Mouse (Mus musculus): Measurements from ENCODE around the gene Zmiz1. TPM values are rescaled to one million over a fixed set of nuclear protein-coding genes. Genes with fewer than 3 reads are reported as not detected.

Zmiz1 gene
- polyA plus RNA-seq, 1 experiment from 2014 or later, result 66.5 TPM

DNA sequence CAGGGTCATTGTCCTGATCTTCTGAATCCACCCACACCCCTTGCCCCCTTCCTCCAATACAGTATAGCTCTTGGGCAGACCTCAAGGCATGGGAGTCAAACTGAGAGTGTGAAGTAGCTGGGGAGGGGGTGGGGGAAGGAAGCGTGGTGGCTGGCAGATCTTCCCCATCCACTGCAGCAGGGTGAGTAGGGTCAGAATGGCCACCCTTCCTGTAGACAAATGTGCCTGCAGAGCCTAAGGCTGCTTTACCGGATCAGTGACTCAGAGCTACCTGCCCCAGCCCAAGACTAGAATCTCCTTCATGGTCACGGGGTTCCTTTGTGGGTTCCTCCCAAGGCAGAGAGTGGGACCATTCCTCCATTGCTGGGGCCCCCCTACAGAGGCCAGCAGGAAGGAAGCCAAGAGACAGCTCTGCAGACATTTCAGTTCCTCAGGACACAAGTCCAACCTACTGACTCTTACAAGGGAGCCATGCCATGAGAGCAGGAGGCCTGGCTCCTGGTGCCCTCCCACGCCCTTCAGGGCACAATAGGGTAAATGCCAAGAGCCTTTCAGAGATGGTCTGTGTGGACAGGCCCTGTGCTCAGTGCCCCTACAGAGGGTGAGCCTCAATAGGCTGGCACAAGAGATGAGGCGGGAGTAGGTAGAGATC lies 169.6 kb downstream of the Zmiz1 start:
- H3K9ac ChIP-seq, result no peak overlapping the region
- WGBS, result 88% methylated on average over 5 of the region's 5 CpGs
- no peaks in the 10 kb centered on the region for H3K9me3 ChIP-seq (replicated peaks)
- peaks cover 38% of the 10 kb centered on the region for H3K36me3 ChIP-seq
- no peaks in the 10 kb centered on the region for H3K27me3 ChIP-seq
- no peak overlapping the region for H3K4me3 ChIP-seq
- no peak overlapping the region for H3K4me2 ChIP-seq (replicated peaks)
- ATAC-seq (ENCODE audit: low FRiP score), result no peak
- H3K27ac ChIP-seq, result peak overlapping the region; percentile 31; the same call in 1 of the 2 replicates
- H3K4me1 ChIP-seq, result peaks cover 57% of the 10 kb centered on the region

GRCm38 (mm10) chr14:25629866-25630606 lies 171.1 kb downstream of the Zmiz1 start:
- Histone ChIP-seq H3K4me1 (peaks cover 59% of the 10 kb centered on the region), H3K36me3 (peaks cover 33% of the 10 kb centered on the region), H3K9me3 (replicated peaks) (no peaks in the 10 kb centered on the region), H3K4me2 (replicated peaks) (no peak overlapping the region), H3K27me3 (no peaks in the 10 kb centered on the region), H3K4me3 (no peak overlapping the region), H3K9ac (no peak overlapping the region), H3K27ac (no peak overlapping the region; the same call in 1 of the 2 replicates)
- 90% methylated on average over 12 of the region's 12 CpGs for WGBS
- ATAC-seq (ENCODE audit: low FRiP score), result no peak

DNA sequence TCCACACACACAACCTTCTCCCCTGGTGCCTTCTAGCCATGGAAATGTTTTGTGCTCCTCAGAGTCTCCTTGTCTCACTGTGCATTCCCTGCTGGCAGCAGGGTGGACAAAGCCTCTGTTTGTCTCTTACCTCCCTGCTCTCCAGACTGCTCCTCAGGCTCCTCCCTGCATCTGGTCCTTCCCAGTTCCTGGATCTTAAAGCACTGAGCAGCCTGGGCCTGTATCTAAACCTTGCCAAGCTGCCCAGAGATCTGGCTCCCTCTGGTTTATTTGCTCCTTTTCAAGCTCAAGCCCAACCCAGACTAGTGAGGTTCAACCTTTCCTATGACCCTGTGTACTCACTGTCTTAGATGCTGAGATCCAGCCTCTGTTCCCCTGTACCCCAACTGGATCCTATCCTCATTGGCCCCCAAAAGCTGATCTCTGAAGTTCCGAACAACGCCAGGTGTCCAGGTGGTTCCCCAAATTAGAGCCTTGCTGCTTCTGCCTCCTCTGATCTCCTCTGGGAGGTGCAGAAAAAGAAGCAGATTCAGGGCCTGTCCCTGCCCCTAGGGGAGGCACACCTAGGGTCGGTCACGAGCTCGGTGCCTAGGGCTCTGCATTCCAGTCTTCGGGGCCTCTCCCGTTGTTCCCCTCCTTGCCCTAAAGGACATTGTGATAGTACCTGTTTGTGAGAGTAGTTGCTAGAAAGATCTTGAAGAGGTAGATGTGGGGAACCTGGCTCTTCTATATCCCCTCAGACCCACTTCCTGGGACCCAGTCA lies 171.8 kb downstream of the Zmiz1 start:
- Histone ChIP-seq H3K4me1 (peaks cover 65% of the 10 kb centered on the region), H3K27ac (no peak overlapping the region; the same call in 1 of the 2 replicates), H3K27me3 (no peaks in the 10 kb centered on the region), H3K4me2 (replicated peaks) (no peak overlapping the region), H3K4me3 (no peak overlapping the region), H3K9me3 (replicated peaks) (no peaks in the 10 kb centered on the region), H3K36me3 (peaks cover 35% of the 10 kb centered on the region), H3K9ac (no peak overlapping the region)
- no peak for ATAC-seq (ENCODE audit: low FRiP score)
- 92% methylated on average over 7 of the region's 7 CpGs for WGBS

DNA sequence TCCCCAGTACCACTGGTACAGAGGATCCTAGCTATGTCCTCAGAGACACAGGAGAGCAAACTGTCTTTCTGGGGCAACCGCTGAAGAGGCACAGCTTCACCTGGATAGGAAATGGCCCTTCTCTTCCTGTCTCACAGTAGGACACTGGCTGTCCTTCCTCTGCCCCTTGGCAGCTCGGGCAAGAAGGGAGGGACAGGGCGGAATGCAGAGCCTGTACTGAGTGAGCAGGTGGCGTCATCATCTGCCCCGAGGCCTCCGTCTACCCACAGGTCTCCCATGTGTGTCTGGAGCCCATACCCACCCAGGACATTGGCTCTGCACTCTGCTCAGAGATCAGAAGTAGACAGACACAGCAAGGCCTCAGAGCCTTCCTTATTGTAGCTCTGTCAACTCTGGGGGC lies 172.5 kb downstream of the Zmiz1 start:
- Histone ChIP-seq H3K9ac (no peak overlapping the region), H3K27ac (0 out of 2 replicates have a peak overlapping the region, but pooled peaks have one; percentile 23), H3K27me3 (no peaks in the 10 kb centered on the region), H3K4me3 (no peak overlapping the region), H3K4me2 (replicated peaks) (no peak overlapping the region), H3K9me3 (replicated peaks) (no peaks in the 10 kb centered on the region), H3K36me3 (peaks cover 38% of the 10 kb centered on the region), H3K4me1 (peaks cover 70% of the 10 kb centered on the region)
- no peak for ATAC-seq (ENCODE audit: low FRiP score)
- WGBS, result 92% methylated on average over 6 of the region's 6 CpGs

DNA sequence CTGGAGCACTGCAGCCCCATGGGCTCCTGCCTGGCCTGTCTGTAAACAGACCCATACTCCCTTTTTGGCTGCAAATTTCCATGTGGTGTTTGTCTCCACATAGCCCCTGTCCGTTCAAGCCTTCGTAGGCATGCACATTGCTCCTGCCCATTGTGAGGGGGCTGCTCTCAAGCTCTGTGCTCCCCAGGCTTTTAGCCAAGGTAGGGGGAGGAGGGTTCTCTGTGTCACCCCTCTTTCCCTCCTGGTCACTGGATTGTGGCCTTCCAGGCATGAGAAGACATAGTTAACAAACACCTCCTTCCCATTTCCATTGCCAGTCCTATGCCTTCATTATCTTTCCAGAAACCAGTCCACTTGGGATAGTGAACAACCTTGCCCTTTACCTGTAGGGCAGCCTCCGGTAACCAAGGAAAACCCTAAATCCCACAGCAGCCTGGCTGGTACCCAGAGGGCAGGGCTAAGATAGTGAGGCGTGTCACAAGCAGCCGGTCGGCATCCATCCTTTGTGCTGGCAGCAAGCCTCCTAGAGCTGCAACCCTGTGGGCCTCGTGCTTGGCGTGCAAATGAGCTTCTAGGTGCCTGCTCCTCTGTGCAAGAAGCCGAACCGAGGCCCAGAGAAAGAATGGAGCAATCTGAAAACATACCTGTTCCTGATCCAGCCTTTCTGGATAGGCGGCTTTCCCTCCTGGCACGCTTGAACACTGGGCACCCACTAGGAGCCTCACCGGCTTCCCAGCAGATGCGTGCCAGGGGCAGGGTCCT lies 174.7 kb downstream of the Zmiz1 start:
- peaks cover 53% of the 10 kb centered on the region for H3K36me3 ChIP-seq
- no peak overlapping the region for H3K4me2 ChIP-seq (replicated peaks)

GRCm38 (mm10) chr14:25634328-25634727 lies 175.3 kb downstream of the Zmiz1 start:
- H3K4me2 ChIP-seq (replicated peaks), result no peak overlapping the region
- WGBS, result 83% methylated on average over 9 of the region's 9 CpGs
- no peak overlapping the region for H3K4me3 ChIP-seq
- H3K27me3 ChIP-seq, result no peaks in the 10 kb centered on the region
- peak overlapping the region; percentile 73 for H3K27ac ChIP-seq
- H3K9me3 ChIP-seq (replicated peaks), result no peaks in the 10 kb centered on the region
- ATAC-seq (ENCODE audit: low FRiP score), result no peak
- peaks cover 67% of the 10 kb centered on the region for H3K4me1 ChIP-seq
- H3K36me3 ChIP-seq, result peaks cover 54% of the 10 kb centered on the region
- H3K9ac ChIP-seq, result no peak overlapping the region

More for the DNA sequence above, 174.7 kb downstream of the Zmiz1 start:
- H3K4me3 ChIP-seq, result no peak overlapping the region
- H3K27me3 ChIP-seq, result no peaks in the 10 kb centered on the region
- WGBS, result 72% methylated on average over 14 of the region's 14 CpGs
- peaks cover 67% of the 10 kb centered on the region for H3K4me1 ChIP-seq
- H3K9me3 ChIP-seq (replicated peaks), result no peaks in the 10 kb centered on the region
- peak overlapping the region; percentile 73 for H3K27ac ChIP-seq
- H3K9ac ChIP-seq, result no peak overlapping the region
- no peak for ATAC-seq (ENCODE audit: low FRiP score)

DNA sequence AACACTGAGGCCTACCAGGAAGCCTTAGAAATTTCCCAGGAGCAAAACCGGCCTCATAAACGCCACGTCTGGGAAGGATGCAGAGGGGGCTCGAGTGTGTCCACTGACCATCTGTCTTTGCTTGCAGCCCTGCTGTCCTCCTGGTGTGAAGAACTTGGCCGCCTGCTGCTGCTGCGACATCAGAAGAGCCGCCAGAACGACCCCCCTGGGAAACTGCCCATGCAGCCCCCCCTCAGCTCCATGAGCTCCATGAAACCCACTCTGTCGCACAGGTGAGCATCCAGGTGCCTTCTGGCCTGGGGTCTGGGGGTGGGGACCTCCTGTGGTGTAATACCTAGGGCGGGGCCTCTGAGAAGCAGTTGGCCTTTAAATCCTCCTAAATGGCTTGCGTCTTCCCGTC lies 176.8 kb downstream of the Zmiz1 start:
- H3K9ac ChIP-seq, result no peak overlapping the region
- peaks cover 53% of the 10 kb centered on the region for H3K36me3 ChIP-seq
- peak overlapping the region; percentile 75 for H3K27ac ChIP-seq
- H3K4me2 ChIP-seq (replicated peaks), result no peak overlapping the region
- no peak for ATAC-seq (ENCODE audit: low FRiP score)
- no peaks in the 10 kb centered on the region for H3K9me3 ChIP-seq (replicated peaks)
- H3K4me1 ChIP-seq, result peaks cover 66% of the 10 kb centered on the region
- H3K4me3 ChIP-seq, result no peak overlapping the region
- no peaks in the 10 kb centered on the region for H3K27me3 ChIP-seq
- 69% methylated on average over 12 of the region's 12 CpGs for WGBS

- peak overlapping the region; percentile 75 for H3K27ac ChIP-seq
- 40% methylated on average over 7 of the region's 7 CpGs for WGBS
Observed at GRCm38 (mm10) chr14:25636297-25636696, 177.3 kb downstream of the Zmiz1 start.

DNA sequence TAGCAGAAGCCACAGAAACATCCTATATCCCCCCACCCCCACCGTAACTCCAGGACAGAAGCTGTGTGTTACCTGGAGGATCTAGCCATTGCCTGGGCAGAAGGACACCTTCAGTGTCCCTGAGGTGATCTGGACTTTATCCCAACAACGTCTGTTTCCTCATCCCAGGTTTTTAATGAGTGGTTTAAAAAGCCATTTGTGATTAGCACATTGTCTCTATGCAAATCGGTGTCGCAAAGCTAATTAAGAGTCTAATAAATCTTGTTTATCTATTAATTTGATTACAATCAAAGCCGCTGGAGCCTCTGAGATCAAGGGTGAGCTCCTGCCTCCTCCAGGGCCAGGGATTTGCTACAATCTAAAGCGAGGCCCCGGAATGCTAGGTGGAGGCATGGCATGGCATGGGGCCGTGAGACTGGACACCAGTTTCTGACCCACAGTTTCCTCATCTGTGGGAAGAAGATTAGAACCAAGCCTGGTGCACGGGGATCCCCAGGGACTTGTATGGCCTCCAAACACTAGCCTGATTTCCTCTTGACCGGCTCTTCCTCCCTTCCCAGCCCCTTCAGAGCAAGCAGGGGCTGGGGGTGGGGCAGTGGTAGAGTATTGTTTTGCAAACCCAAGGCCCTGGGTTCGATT lies 180.3 kb downstream of the Zmiz1 start:
- ATAC-seq (ENCODE audit: low FRiP score), result no peak
- peaks cover 67% of the 10 kb centered on the region for H3K36me3 ChIP-seq
- no peaks in the 10 kb centered on the region for H3K9me3 ChIP-seq (replicated peaks)
- H3K27me3 ChIP-seq, result no peaks in the 10 kb centered on the region
- no peak overlapping the region for H3K9ac ChIP-seq
- H3K4me3 ChIP-seq, result no peak overlapping the region
- no peak overlapping the region; the same call in 1 of the 2 replicates for H3K27ac ChIP-seq
- peaks cover 49% of the 10 kb centered on the region for H3K4me1 ChIP-seq
- WGBS, result 75% methylated on average over 11 of the region's 11 CpGs
- no peak overlapping the region for H3K4me2 ChIP-seq (replicated peaks)

More at GRCm38 (mm10) chr14:25636297-25636696, 177.3 kb downstream of the Zmiz1 start:
- Histone ChIP-seq H3K36me3 (peaks cover 52% of the 10 kb centered on the region), H3K9ac (no peak overlapping the region), H3K9me3 (replicated peaks) (no peaks in the 10 kb centered on the region), H3K27me3 (no peaks in the 10 kb centered on the region), H3K4me3 (no peak overlapping the region), H3K4me2 (replicated peaks) (no peak overlapping the region), H3K4me1 (peaks cover 66% of the 10 kb centered on the region)
- ATAC-seq (ENCODE audit: low FRiP score), result peak; percentile 57

DNA sequence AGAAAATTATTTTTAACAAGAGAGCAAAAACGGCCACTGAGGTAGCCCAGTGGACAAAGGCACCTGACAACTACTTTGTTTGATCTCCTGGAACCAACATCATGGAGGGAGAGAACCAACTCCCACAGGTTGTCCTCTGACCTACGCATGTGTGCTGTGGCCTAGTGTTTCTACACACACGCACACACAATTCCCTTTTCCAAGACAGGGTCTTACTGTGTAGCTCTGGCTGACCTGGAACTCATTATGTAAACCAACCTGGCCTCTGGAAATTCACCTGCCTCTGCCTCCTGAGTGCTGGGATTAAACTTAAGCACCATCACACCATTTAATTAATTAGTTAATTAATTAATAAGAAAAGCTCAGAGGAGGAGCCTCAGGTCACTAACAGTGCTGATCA lies 181.0 kb downstream of the Zmiz1 start:
- Histone ChIP-seq H3K4me2 (replicated peaks) (no peak overlapping the region), H3K36me3 (peaks cover 72% of the 10 kb centered on the region), H3K9ac (no peak overlapping the region), H3K27ac (no peak overlapping the region; the same call in 1 of the 2 replicates), H3K4me1 (peaks cover 45% of the 10 kb centered on the region), H3K4me3 (no peak overlapping the region), H3K27me3 (no peaks in the 10 kb centered on the region), H3K9me3 (replicated peaks) (no peaks in the 10 kb centered on the region)
- 83% methylated on average over 3 of the region's 3 CpGs for WGBS
- ATAC-seq (ENCODE audit: low FRiP score), result no peak

- peaks cover 39% of the 10 kb centered on the region for H3K4me1 ChIP-seq
- H3K9me3 ChIP-seq (replicated peaks), result no peaks in the 10 kb centered on the region
- H3K9ac ChIP-seq, result no peak overlapping the region
- 64% methylated on average over 6 of the region's 6 CpGs for WGBS
- peak overlapping the region; percentile 41 for H3K27ac ChIP-seq
- peaks cover 75% of the 10 kb centered on the region for H3K36me3 ChIP-seq
- no peak for ATAC-seq (ENCODE audit: low FRiP score)
- H3K4me2 ChIP-seq (replicated peaks), result no peak overlapping the region
- no peak overlapping the region for H3K4me3 ChIP-seq
- H3K27me3 ChIP-seq, result no peaks in the 10 kb centered on the region
Observed at GRCm38 (mm10) chr14:25640421-25641056, 181.6 kb downstream of the Zmiz1 start.

Measured in hindbrain, embryonic 12.5 days (tissue).